Mouse (Mus musculus) liver, adult (tissue): ENCODE data around the gene Mxd4.

ENCODE experiments used
- GATA4 ChIP-seq: IDR thresholded peaks from 2 replicates; pipeline ENCODE4 v1.6.1; 2014; ENCODE audit warnings: mild to moderate bottlenecking, low read length; ENCODE audit not compliant: insufficient replicate concordance

Gene Mxd4

DNA sequence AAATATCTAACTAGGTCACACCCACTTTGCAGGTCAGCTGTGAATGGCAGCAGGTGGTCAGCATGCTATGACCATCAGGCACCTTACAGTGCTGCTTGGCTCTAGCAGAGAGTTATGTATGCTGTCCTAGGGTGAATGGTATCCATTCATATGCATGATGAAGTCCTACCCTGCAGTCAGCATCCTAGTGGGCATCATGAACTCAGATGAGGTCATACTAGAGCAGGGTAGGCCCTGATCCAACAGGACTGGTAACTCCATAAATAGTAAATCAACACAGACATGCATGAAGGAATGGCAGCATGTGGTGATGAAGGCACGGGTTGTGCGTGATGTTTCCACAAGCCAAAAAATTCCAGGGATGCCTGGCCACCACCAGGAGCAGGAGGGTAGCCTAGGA is 18.3 kb upstream of the Mxd4 start:
- TF ChIP-seq GATA4: no peak

- no peak for TF ChIP-seq GATA4
These were observed 17.4 kb upstream of the Mxd4 start for GRCm38 (mm10) chr5:34204911-34205310.

DNA sequence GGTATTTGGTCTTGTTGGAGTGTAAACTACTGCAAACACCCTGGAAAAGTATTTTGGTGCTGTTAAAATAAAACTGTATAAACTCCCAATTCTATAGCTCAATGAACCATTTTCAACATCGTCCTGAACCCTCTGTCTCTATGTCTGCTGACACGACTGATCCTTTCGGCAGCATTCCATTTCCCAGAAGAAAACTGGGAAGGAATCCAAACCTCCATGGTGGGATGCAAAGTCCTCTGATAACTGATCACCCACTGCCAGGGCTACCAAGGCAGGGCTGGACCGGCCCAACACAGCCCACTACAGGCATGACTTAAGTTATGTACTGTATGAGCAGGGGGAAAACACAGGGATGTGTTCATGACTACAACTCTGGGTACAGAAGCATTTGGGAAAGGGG is 14.5 kb upstream of the Mxd4 start:
- TF ChIP-seq GATA4: no peak

GRCm38 (mm10) chr5:34201396-34201795 is 13.9 kb upstream of the Mxd4 start:
- TF ChIP-seq GATA4: no peak

GRCm38 (mm10) chr5:34198615-34199014 is 11.1 kb upstream of the Mxd4 start:
- no peak for TF ChIP-seq GATA4

- no peak for TF ChIP-seq GATA4
These were observed 9.7 kb upstream of the Mxd4 start for GRCm38 (mm10) chr5:34197243-34197642.

- no peak for TF ChIP-seq GATA4
These were observed 8.9 kb upstream of the Mxd4 start for GRCm38 (mm10) chr5:34196423-34196822.

DNA sequence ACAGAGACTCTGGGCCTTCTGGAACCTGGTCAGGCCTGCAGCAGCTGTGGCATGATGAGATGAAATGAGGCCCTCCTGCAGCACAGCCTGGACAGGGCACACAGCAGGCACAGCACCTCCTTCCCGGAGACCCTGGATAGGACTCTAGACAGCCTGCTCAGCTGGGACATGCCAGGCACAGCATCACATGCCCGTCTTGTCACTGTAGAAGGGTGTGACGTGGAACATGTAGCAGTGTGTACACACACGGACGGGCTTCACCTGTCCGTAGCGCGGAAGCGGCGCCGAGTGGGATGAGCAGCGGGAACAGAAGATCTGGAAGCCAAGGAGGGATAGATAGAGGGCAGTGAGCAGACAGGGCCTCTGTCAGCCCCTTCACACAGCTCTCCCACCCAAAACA is 8.3 kb upstream of the Mxd4 start:
- TF ChIP-seq GATA4: no peak

DNA sequence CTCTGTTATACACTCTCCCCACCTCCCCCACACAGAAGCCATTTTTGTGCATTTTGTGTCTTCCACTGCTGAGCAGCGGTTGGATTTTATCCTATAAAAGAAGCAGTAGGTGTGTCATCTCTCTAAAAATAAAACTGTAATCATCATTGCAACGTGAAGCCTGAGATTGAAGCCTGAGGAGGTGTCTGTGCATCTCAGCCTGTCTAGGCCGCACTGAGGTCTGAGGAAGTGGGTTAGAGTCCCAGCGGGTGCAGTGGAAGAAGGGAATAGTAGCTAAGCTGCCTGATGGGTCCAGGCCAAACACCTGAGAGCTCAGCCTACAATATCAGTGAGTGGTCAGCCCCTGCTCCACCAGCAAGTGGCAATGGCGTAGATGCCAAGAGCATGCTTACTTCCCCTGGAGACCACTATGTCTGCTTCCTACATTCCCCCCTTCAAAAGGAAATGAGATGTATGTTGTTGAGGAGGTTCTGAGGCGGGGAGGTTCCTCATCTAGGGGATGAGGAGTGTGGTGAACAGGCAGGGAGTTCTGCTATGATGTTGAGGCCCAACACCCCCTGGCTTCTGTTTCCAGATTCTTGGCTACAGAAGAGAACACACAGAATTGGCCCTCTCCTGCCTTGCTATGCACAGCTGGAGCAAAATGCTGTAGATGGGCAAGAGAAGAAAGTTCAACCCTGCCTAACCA is 7.6 kb upstream of the Mxd4 start:
- TF ChIP-seq GATA4: no peak

GRCm38 (mm10) chr5:34194426-34194825 is 6.9 kb upstream of the Mxd4 start:
- no peak for TF ChIP-seq GATA4

- no peak for TF ChIP-seq GATA4
These were observed 4.3 kb upstream of the Mxd4 start for GRCm38 (mm10) chr5:34191843-34192242.

GRCm38 (mm10) chr5:34191021-34191420 is 3.5 kb upstream of the Mxd4 start:
- no peak for TF ChIP-seq GATA4

GRCm38 (mm10) chr5:34189521-34189920 is 2.0 kb upstream of the Mxd4 start:
- no peak for TF ChIP-seq GATA4

- TF ChIP-seq GATA4: no peak
These were observed 1.3 kb upstream of the Mxd4 start for GRCm38 (mm10) chr5:34188856-34189255.

DNA sequence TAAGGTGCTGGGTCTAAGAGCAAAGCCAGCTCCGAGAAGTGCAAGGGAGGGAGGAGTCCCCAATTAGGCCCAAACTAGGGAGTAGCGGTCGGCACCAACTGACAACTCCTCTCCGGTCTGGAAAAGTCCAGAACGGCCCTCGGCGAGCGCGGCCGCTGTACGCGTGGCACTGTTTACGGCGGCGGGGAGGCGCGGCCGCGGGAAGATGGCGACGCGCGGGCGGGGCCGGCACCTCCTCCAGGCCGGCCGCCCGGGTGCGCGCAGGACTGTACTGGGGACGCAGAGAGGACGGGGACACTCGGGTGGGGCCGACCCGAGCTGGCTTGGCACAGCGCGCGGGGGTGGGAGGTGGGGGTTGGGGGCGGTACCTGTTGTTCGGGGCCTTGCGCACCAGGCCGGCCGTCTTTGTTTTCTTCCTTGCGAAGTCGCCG is 544 bp downstream of the Mxd4 start:
- TF ChIP-seq GATA4: no peak

DNA sequence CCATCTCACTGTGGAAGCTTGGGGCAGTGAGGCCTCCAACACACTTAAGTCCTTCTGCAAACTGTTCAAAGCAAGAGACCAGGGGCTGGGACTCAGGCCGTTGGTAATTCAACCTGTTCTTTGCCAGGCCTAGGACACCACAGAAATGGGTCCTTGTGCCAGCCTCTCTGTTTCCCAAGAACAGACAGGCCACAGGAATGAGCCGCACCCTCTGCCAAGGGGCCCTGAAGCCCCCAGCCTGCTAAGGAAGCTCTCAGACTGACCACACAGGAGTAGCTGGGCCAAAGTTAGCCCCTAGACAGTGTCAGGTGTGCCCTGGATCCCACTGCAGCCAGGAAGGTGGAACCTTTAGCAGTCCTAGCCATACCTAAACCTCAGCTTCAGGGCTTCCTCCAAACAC is 1.1 kb downstream of the Mxd4 start:
- TF ChIP-seq GATA4: no peak

- no peak for TF ChIP-seq GATA4
These were observed 1.7 kb downstream of the Mxd4 start for GRCm38 (mm10) chr5:34185791-34186190.

- no peak for TF ChIP-seq GATA4
These were observed 2.4 kb downstream of the Mxd4 start for GRCm38 (mm10) chr5:34185051-34185580.

- TF ChIP-seq GATA4: no peak
These were observed 3.5 kb downstream of the Mxd4 start for GRCm38 (mm10) chr5:34183976-34184375.
